Mouse (Mus musculus): ENCODE measurements around the gene Prr7. TPM values are rescaled to one million over a fixed set of nuclear protein-coding genes. Genes with fewer than 3 reads are reported as not detected.

Prr7 gene
- 2.6 and 3.2 TPM in 2 replicates for polyA plus RNA-seq (2015; fragmentation: Nextera tagmentation; extraction: Ambion mirVana)

DNA sequence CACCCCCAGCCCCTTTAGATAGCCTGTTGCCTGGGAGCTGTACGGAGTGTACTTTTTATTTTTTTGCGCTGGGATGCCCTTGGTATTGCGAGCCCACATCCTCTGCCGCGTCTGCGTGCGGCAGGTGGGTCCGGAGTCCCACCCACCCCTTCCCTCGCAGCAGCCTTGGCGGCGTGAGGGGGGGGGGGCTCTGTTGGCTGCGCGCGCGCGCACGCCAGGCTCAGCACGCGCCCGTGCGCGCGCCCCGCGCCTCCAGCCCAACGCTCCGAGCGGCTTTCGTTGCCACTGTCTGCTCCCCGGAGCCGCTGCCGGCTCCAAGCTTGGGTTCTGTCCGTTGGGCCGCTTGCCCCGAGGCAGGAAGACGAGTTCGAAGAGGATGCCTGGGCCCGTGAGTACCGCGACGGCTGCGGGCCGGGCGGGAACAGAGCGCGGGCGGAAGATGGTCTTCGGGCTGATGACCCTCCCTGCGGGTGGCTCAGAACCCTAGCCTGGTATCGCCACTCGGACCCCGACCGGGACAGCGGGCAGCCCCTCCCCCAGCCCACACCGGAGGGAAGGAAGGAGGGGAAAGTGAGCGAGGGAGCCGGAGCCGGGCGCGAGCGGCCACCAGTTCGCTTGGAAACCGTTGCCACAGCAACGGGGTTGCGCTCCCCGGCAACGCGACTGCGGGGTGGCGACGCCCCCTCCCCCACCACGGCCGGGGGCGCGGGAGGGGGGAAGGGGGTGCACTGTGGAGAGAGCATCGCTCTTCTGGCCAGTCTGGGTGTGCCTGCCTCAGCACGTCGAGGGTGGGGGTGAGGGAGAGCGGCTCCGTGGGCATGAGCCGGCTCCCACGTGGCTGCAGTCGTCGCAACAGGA is at the start of gene Prr7:
Prr7 (plus strand) TSS at position 241 of the 858 bp plus-strand sequence.
- Histone ChIP-seq H3K27ac (peak within 1 kb of the TSS; percentile 99), H3K9me3 (no peaks in the 10 kb centered on the region), H3K9ac (peak within 1 kb of the TSS; percentile 92), H3K4me3 (peak within 1 kb of the TSS; percentile 82), H3K4me2 (peak within 1 kb of the TSS; percentile 83), H3K4me1 (replicated peaks) (peaks cover 61% of the 10 kb centered on the region), H3K36me3 (peaks cover 28% of the 10 kb centered on the region), H3K27me3 (peaks cover 24% of the 10 kb centered on the region)
- ATAC-seq (ENCODE audit: low FRiP score) = peak; percentile 79
- under 1% methylated on average over 68 of the region's 84 CpGs for WGBS

DNA sequence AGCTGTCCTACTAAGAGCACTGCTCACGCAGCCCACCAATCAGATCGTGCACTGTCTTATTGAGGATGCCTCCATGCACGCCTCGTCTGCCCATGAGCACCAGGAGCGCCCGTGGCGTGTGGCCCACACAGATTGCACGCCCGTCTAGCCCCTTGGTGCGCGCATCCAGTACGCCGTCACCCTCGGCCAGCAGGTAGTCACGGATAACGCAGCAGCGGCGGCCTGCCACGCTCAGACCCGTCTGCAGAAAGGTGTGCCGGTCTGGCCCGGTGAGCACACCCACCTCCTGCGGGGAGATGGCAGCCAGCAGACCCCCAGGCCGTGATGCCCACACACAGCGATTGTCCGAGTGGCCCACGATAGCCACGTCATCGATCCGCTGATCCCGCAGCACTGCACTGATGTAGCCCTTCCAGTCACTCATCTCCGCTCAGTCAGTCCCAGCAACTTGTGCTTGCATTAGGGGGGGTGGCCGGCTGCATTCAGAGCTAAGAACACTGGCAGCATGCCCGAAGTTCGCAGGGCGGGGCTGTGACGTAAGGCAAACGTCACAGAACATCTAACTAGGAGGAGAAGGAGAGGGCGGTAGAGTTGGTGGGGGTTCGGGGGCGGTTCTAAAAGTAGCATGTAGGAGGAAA is 49.2 kb upstream of the Prr7 start, which contains the start of gene Pfn3:
Pfn3 (minus strand) TSS at position 490 of the 638 bp plus-strand sequence.
- Histone ChIP-seq H3K9ac (peak within 1 kb of the TSS; percentile 70), H3K9me3 (no peaks in the 10 kb centered on the region), H3K27me3 (peaks cover 56% of the 10 kb centered on the region), H3K4me1 (replicated peaks) (peaks cover 17% of the 10 kb centered on the region), H3K4me2 (peak within 1 kb of the TSS; percentile 69), H3K36me3 (no peaks in the 10 kb centered on the region), H3K4me3 (peak within 1 kb of the TSS; percentile 44), H3K27ac (no peak within 1 kb of the TSS)
- 10% methylated on average over 41 of the region's 41 CpGs for WGBS
- peak; percentile 70 for ATAC-seq (ENCODE audit: low FRiP score)

DNA sequence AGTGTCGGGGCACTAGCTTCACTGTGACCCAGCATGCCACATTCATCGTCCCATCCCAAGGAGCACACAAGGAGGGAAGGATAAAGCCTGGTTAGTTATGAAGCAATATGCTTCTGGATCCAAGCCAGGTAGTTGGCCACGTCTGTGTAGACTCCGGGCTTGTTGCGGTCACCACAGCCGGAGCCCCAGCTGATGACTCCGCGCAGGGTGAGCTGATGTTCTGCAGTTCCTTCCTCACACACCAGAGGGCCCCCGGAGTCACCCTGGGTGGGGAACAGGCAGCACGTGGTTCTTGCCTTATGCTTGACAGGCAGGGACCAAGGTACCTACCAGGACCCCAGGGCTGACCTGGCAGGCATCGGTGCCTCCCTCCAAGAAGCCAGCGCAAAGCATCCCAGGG is 46.1 kb upstream of the Prr7 start:
- Histone ChIP-seq H3K27me3 (peaks cover 81% of the 10 kb centered on the region), H3K27ac (no peak overlapping the region), H3K4me1 (replicated peaks) (peaks cover 34% of the 10 kb centered on the region), H3K9me3 (no peaks in the 10 kb centered on the region), H3K36me3 (no peaks in the 10 kb centered on the region), H3K4me3 (no peak overlapping the region), H3K9ac (no peak overlapping the region), H3K4me2 (peak overlapping the region; percentile 35)
- 10% methylated on average over 12 of the region's 12 CpGs for WGBS
- peak; percentile 51; the same call in 1 of the 2 replicates for ATAC-seq (ENCODE audit: low FRiP score)

DNA sequence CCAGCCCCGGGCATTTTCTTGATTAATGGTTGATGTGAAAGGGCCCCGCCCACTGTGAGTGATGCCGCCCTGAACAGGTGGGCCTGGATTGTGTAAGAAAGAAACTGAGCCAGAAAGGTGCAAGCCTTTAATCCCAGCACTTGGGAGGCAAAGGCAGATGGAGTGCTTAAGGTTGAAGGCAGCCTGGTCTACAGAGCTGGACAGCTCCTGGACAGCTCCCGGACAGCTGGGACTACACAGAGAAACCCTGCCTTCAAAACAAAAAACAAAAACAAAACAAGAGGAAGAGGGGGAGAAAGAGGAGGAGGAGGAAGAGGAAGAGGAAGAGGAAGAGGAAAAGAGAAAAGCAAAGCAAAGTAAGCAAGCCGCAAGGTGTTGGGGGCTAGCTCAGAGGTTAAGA is 44.9 kb upstream of the Prr7 start:
- Histone ChIP-seq H3K9me3 (no peaks in the 10 kb centered on the region), H3K36me3 (no peaks in the 10 kb centered on the region), H3K4me2 (no peak overlapping the region), H3K9ac (no peak overlapping the region), H3K27ac (no peak overlapping the region), H3K27me3 (peaks cover 73% of the 10 kb centered on the region), H3K4me3 (no peak overlapping the region), H3K4me1 (replicated peaks) (peaks cover 34% of the 10 kb centered on the region)
- ATAC-seq (ENCODE audit: low FRiP score) = no peak
- 87% methylated on average over 5 of the region's 5 CpGs for WGBS

DNA sequence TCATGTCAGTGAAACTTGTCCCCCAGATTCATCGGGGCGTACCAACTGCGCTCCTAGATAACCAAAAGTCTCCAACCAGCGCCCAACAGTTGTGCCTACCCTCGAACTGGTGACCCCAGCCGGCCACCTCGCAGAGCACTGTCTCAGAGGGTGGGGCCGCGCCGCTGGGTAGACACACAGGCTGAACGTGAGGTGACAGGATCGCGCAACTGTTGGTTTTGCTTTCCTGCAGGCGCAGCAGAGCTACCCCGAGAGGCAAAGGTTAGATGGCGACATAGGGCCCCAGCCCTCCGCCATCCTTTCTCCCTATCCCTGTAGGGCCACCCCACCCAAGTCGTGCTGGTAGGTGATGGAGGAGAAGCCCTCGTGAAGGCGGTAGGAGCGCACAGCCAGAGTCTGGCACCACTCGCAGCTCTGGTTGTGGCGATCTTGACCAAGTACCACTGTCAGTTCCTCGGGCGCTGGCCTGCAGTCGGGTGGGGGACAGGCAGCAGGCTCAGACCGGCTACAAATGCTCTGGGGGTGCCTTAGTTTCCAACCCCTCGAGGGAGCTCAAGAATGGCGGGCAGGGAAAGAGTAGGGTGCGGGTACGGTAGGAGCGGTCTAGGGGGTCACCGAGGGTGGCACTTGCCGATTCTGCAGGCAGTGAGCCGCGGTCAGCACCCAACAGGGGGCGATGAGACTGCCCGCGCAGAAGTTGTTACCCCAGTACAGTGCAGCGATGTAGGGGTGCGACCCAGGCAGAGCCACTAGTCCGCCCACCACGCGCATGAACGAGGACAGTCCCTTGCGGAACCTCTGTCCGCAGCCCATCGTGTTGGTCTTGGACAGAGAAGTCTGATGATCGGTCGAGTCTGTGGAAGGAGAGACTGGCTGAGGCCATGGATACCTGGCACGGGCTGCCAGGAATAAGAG is 43.8 kb upstream of the Prr7 start:
- no peak overlapping the region; the same call in 1 of the 2 replicates for H3K9ac ChIP-seq

DNA sequence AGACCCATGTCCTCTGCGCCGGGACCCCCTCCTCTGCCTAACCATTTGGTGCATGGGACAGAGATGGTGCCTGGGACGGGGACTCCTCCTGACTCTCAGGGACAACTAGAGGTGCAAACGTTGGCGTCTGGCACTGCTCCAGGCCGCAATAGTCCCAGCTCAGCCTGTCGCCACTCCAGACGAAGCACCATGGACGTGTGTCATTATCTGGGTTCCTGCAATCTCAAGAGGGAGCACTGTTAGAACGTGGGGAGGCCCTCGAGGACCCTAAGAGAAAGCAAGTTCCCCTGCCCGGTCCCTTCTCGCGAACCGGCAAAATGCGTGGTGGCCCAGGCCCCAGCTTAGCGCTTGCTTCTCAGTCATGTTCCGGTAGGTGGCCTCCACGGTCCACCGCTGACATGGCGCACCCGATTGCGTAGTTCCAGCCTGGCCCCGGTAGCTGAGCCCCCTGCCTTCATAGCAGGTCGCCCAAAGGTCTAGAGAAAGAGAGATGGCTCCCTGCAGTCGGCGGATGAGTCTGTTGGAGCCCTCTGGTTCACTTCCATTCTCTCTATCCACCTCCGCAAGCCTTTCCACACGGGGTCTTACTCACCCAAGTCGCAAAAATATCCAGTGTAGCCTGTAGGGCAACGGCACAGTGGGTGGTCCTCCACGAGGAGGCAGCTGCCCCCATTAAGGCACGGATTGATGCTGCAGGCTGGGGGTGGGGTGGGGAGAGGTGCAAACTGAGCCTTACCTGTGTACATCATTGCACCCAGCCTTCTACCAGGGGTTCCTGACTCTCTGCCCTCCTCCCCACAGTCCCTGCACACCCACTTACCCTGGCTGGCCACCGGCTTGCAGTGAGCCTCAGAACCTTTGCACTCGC is 42.9 kb upstream of the Prr7 start:
- ATAC-seq (ENCODE audit: low FRiP score) = peak; percentile 64
- Histone ChIP-seq H3K4me3 (peak overlapping the region; percentile 21), H3K9ac (peak overlapping the region; percentile 55), H3K9me3 (no peaks in the 10 kb centered on the region), H3K4me2 (peak overlapping the region; percentile 50), H3K4me1 (replicated peaks) (peaks cover 26% of the 10 kb centered on the region), H3K36me3 (no peaks in the 10 kb centered on the region), H3K27ac (no peak overlapping the region), H3K27me3 (peaks cover 64% of the 10 kb centered on the region)
- WGBS = 16% methylated on average over 35 of the region's 35 CpGs

More for the DNA sequence above, 43.8 kb upstream of the Prr7 start:
- Histone ChIP-seq H3K36me3 (no peaks in the 10 kb centered on the region), H3K27me3 (peaks cover 64% of the 10 kb centered on the region), H3K27ac (no peak overlapping the region), H3K9me3 (no peaks in the 10 kb centered on the region), H3K4me2 (peak overlapping the region; percentile 50; the same call in 1 of the 2 replicates), H3K4me1 (replicated peaks) (peaks cover 27% of the 10 kb centered on the region), H3K4me3 (peak overlapping the region; percentile 21; the same call in 1 of the 2 replicates)
- ATAC-seq (ENCODE audit: low FRiP score) = no peak
- 34% methylated on average over 51 of the region's 51 CpGs for WGBS

DNA sequence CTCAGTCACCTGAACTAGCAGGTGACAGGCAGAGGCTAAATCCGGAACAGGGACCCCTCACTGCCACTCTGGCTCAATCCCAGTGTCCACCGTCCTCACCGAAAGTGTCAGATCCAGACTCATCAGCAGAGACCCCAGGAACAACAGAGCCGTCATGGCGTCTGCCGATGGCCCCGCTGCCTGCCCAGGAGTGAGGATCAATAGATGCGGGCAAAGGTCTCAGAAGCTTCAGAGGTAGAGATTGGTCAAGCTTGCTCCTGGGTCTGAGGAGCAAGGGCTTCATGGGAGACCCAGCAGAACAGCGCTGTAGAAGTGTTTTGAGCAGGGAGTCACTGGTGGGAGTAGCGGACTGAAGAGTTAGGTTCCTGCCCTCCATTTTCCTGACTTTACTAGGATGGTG is 37.5 kb upstream of the Prr7 start, which contains the start of gene F12:
F12 (minus strand) TSS at position 181 of the 400 bp plus-strand sequence.
- Histone ChIP-seq H3K4me2 (no peak within 1 kb of the TSS), H3K27me3 (peaks cover 23% of the 10 kb centered on the region), H3K9me3 (no peaks in the 10 kb centered on the region), H3K9ac (no peak within 1 kb of the TSS), H3K4me3 (no peak within 1 kb of the TSS), H3K4me1 (replicated peaks) (peaks cover under 1% of the 10 kb centered on the region), H3K36me3 (no peaks in the 10 kb centered on the region), H3K27ac (no peak within 1 kb of the TSS)
- no peak for ATAC-seq (ENCODE audit: low FRiP score)
- WGBS = 91% methylated on average over 10 of the region's 10 CpGs

DNA sequence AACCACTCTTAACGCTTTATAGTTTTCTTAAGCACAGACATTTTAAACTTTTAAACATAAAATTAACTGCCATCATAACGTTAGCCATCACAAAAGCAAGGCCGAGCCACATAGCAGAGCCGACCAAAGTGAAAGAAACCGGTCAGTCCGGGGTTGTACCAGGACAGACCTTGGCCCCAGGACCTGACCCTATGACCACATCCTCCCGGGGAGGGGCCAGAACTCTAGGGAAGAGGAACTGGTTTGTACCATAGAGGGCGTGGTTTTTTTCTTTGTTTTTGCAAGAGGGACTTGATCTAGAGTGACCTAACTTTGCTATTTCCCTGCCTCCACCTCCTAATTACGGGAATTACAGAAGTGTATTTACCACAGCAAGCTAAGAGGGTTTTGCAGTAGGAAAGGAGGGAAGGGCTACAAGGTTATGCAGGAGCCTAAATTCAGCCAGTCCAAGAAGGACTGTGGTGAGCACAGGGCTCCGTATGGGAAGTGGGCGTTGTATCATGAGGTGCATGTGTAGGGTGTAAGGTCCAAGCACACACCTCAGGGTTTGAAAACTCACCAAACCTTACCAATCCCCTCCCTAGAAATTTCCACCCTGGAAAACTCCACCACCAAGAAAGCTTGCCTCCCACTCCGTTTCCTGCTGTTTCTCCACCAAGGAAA is 34.7 kb upstream of the Prr7 start:
- H3K4me3 ChIP-seq = no peak overlapping the region
- H3K36me3 ChIP-seq = no peaks in the 10 kb centered on the region
- no peak overlapping the region for H3K9ac ChIP-seq
- H3K9me3 ChIP-seq = peaks cover 5% of the 10 kb centered on the region; the same call in 1 of the 2 replicates
- no peak for ATAC-seq (ENCODE audit: low FRiP score)
- 0 out of 2 replicates have a peak, but pooled peaks cover 6% of the 10 kb centered on the region for H3K27me3 ChIP-seq
- no peak overlapping the region for H3K27ac ChIP-seq
- H3K4me1 ChIP-seq (replicated peaks) = no peaks in the 10 kb centered on the region
- 75% methylated on average over 12 of the region's 12 CpGs for WGBS
- H3K4me2 ChIP-seq = no peak overlapping the region

DNA sequence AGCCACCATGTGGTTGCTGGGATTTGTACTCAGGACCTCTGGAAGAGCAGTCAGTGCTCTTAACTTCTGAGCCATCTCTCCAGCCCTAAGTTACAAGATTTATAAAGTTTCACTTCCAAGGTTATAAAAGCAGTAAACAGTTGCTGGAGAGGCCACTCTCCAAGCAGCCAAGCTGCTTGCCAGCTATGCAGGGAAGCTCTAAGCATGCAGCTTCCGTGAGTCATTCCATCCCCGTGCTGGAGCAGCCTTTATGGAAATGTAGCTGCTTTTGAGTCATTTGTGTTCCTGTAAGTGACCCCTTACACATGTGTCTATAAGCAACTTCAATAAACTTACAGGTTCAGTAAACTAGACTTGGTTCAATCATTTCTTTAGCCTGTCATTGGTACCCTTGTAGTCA is 33.5 kb upstream of the Prr7 start:
- H3K27ac ChIP-seq = no peak overlapping the region
- H3K9me3 ChIP-seq = peaks cover 5% of the 10 kb centered on the region; the same call in 1 of the 2 replicates
- H3K27me3 ChIP-seq = 0 out of 2 replicates have a peak, but pooled peaks cover 6% of the 10 kb centered on the region
- no peak overlapping the region for H3K9ac ChIP-seq
- no peaks in the 10 kb centered on the region for H3K36me3 ChIP-seq
- no peak for ATAC-seq (ENCODE audit: low FRiP score)
- H3K4me1 ChIP-seq (replicated peaks) = no peaks in the 10 kb centered on the region
- 91% methylated on average over 2 of the region's 2 CpGs for WGBS
- H3K4me3 ChIP-seq = no peak overlapping the region
- no peak overlapping the region for H3K4me2 ChIP-seq

DNA sequence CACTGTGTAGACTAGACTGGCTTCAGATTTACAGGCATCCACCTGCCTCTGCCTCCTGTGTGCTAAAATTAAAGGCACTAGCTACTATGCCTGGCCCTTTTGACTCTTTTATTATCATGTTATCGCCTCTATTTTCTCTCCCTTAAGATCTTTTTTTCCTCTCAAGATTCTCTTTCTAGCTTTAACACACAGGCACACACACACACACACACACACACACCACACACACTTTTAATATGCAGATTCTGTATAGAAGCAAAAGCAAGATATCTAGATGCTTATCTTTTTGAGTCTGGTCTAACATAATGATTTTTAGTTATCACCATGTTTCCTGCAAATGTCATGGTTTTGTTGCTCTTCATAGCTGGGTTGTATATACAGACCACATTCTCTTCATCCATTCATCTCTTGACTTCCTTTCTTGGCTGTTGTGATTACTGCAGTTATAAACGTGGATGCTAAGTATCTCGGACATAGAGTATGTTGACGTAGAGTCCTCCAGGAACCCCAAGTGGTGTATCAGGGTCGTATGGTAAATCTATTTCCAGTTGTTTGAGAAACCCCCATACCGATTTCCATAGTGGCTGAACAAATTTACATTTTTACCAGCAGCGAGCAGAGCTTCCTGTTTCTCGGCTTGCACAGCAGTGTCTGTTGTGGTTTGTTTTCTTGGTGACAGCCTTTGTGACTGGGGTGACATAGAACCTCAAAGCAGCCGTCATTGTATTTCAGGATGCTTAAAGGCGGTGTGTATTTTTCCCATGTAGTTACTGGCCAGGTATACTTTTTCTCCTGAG is 32.0 kb upstream of the Prr7 start:
- no peaks in the 10 kb centered on the region for H3K4me1 ChIP-seq (replicated peaks)
- peaks cover 5% of the 10 kb centered on the region; the same call in 1 of the 2 replicates for H3K9me3 ChIP-seq
- 74% methylated on average over 10 of the region's 10 CpGs for WGBS

More for the DNA sequence above, 32.0 kb upstream of the Prr7 start:
- Histone ChIP-seq H3K27me3 (no peaks in the 10 kb centered on the region), H3K27ac (no peak overlapping the region), H3K4me2 (no peak overlapping the region), H3K4me3 (no peak overlapping the region), H3K36me3 (no peaks in the 10 kb centered on the region), H3K9ac (no peak overlapping the region)
- ATAC-seq (ENCODE audit: low FRiP score) = no peak

Data from hindbrain, embryonic 13.5 days (tissue).